Mouse (Mus musculus) limb, embryonic 11.5 days (tissue): ENCODE data around the gene Mif. TPM values are rescaled to one million over a fixed set of nuclear protein-coding genes. Genes with fewer than 3 reads are reported as not detected.
"Not testable (repeated sequence)": the region's sequence is repeated elsewhere in the genome, so short reads cannot be mapped to it uniquely, and the experiment has no call there.

Experiments
- ATAC-seq: fragments of 200-750 bp; cut with Nextera tagmentation; 2 replicates; pipeline ENCODE4 v1.8.0; 2017; ENCODE audit warnings: low read depth; ENCODE audit not compliant: insufficient number of reproducible peaks, low FRiP score, low TSS enrichment
- DNase-seq: peaks from one replicate; pipeline ENCODE4 v3.0.0-alpha.2; 2015; ENCODE audit warnings: low spot score
- H3K27ac ChIP-seq: fragments of 300-500 bp; sonication (generic); replicated peaks from 2 replicates; pipeline ENCODE4 v1.5.1; 2014; ENCODE audit warnings: low read depth, mild to moderate bottlenecking, low read length
- H3K27me3 ChIP-seq: fragments of 300-500 bp; sonication (generic); 2 replicates; pipeline ENCODE4 v1.6.1; 2014; ENCODE audit warnings: mild to moderate bottlenecking, low read length, mixed read lengths; ENCODE audit not compliant: control insufficient read depth, insufficient read depth
- H3K36me3 ChIP-seq: fragments of 300-500 bp; sonication (generic); 2 replicates; pipeline ENCODE4 v1.6.1; 2014; ENCODE audit warnings: mild to moderate bottlenecking, low read length, moderate library complexity, mixed read lengths; ENCODE audit not compliant: control insufficient read depth, insufficient read depth
- H3K4me1 ChIP-seq: fragments of 300-500 bp; sonication (generic); 2 replicates; pipeline ENCODE4 v1.6.1; 2014; ENCODE audit warnings: low read length, mixed read lengths; ENCODE audit not compliant: control insufficient read depth, insufficient read depth
- H3K4me2 ChIP-seq: fragments of 300-500 bp; sonication (generic); 2 replicates; pipeline ENCODE4 v1.6.1; 2014; ENCODE audit warnings: low read depth, mild to moderate bottlenecking, moderate library complexity; ENCODE audit not compliant: severe bottlenecking
- H3K4me3 ChIP-seq: fragments of 300-500 bp; sonication (generic); 2 replicates; pipeline ENCODE4 v1.5.1; 2014; ENCODE audit warnings: low read depth, low read length
- H3K9ac ChIP-seq: fragments of 300-500 bp; sonication (generic); 2 replicates; pipeline ENCODE4 v1.6.1; 2014; ENCODE audit warnings: mild to moderate bottlenecking, low read length
- H3K9me3 ChIP-seq: fragments of 300-500 bp; sonication (generic); 2 replicates; pipeline ENCODE4 v1.6.1; 2016; ENCODE audit warnings: low read length; ENCODE audit not compliant: control insufficient read depth
- WGBS: fragments of 180-500 bp; shearing (Covaris S2); extraction: QIAGEN DNeasy Blood & Tissue Kit; methylation state at CpG from one replicate; pipeline ENCODE4 v1.1.7; 2014; 5-methylcytosine and 5-hydroxymethylcytosine counted together
- polyA plus RNA-seq: library from polyadenylated mRNA; unstranded; fragments of >200 nt; fragmentation: Nextera tagmentation; extraction: Ambion mirVana; gene quantifications from 2 replicates; pipeline ENCODE4 v1.2.1, GENCODE M21; 2014

Gene Mif
- 2,626 and 2,699 TPM in 2 replicates for polyA plus RNA-seq

DNA sequence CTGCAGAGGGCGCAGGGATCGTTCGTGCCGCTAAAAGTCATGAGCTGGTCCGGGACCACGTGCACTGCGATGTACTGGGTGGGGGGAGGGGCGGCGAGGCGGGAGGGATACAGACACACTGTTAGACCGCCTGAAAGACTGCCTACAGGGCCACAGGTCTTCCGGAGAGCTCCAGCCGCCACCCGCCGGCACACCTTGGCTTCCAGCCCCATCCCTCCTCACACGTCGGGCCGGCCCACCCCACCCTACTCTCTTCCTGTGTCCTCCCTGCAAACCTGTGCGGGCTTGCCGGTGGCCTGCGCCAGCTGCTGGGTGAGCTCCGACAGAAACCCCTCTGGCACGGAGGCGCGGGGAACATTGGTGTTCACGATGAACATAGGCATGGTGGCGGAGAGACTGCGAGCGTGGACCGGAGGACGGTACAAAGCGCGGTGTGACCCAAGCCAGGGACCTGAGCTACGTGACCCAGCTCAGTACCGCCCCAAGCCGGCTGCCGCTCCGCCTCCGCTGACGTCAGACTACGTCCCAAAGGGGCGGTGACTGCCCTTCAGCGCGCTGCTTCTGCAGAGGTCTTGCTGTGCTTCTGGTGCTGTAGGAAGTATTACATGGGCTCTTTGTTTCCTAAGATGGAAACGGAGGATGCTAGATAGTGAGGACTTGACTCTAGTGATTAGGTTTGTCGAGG is at the start of gene Mif:
TSS of gene Mif (minus strand) at position 455 of the 685 bp plus-strand sequence.
- H3K4me1 ChIP-seq, H3K27me3 ChIP-seq, H3K9me3 ChIP-seq, H3K36me3 ChIP-seq: not testable (repeated sequence)
- Histone ChIP-seq H3K4me3 (peak within 1 kb of the TSS; percentile 70), H3K9ac (peak within 1 kb of the TSS; percentile 90), H3K27ac (peak within 1 kb of the TSS; percentile 83), H3K4me2 (peak within 1 kb of the TSS; percentile 51)
- WGBS: under 1% methylated on average over 45 of the region's 46 CpGs
- DNase-seq (peak; percentile 98), ATAC-seq (peak; percentile 95)

GRCm38 (mm10) chr10:75906882-75907281 is 46.8 kb upstream of the Mif start:
- Histone ChIP-seq H3K4me2 (no peak overlapping the region), H3K9me3 (no peaks in the 10 kb centered on the region), H3K4me1 (no peaks in the 10 kb centered on the region), H3K27me3 (no peaks in the 10 kb centered on the region), H3K36me3 (peaks cover 46% of the 10 kb centered on the region), H3K9ac (no peak overlapping the region), H3K4me3 (no peak overlapping the region), H3K27ac (no peak overlapping the region)
- DNase-seq (no peak), ATAC-seq (no peak)
- WGBS: 94% methylated on average over 4 of the region's 4 CpGs

DNA sequence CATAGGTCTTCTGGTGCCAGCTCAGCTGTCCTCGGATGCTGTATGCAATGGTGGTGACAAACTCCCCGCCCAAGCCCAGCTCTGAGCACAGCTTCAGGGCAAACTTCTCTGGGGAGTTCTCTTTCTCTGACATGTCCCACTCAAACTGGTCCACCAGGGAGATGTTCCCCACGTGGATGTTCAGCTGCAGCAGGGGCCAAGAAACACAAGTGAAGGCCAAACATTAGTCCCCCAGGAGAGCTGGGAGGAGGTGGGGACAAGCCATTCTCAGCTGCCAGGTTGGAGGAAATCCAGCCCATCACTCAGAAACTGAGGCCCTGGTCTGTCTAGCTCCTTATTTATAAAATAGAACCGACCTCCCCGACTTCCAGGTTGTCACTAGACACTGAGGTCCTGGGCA is 44.4 kb upstream of the Mif start:
- H3K9ac ChIP-seq: no peak overlapping the region
- H3K36me3 ChIP-seq: peaks cover 41% of the 10 kb centered on the region
- no peak overlapping the region for H3K4me3 ChIP-seq
- H3K4me2 ChIP-seq: no peak overlapping the region
- ATAC-seq: no peak
- no peak overlapping the region for H3K27ac ChIP-seq
- WGBS: 89% methylated on average over 5 of the region's 5 CpGs
- no peaks in the 10 kb centered on the region for H3K4me1 ChIP-seq
- no peak for DNase-seq
- H3K27me3 ChIP-seq: no peaks in the 10 kb centered on the region
- no peaks in the 10 kb centered on the region for H3K9me3 ChIP-seq

DNA sequence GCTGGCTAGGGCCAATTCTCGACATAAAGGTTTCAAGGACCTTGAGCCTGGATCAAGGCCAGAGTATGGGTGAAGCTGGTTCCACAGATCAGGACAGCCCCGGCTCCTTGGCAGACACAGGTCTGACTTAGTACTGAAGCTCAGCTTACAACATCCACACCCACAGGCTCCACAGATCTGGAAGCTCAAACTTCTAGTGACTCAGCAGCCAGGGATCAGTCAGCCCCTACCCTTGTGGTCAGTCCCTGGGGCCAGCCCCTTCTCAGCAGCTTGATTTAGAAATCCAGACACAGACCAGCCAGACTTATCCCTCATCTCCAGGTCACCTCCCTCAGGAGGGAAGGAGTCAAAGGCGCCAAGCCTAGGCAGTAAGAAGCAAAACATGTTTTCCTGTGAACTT is 38.8 kb upstream of the Mif start:
- WGBS: 82% methylated on average over 3 of the region's 3 CpGs
- no peak overlapping the region for H3K27ac ChIP-seq

DNA sequence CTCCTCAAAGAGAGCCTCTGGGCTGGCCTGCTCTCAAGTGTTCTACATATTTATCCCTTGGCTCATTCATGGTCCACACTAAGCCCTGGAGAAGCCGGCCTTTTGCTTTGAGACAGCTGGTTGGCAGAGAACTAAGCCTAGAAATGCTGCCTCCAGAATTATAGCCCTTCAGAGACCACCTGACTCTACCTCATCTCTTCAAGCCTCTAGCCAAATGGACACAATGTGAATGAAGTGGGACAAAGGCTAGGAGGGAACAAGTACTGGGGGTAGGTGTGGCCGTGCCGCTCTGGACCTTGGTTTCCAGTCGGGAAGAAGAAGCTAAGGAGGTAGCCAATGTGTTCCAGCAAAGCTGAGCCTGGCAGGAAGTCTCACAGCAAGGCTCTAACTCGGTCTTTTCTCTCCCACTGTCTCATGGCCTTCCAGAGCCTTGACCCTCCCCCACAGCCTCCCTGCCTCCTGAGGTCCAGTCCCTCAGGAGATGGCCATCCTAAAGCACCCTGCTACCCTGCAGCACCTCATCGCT is 38.1 kb upstream of the Mif start:
- Histone ChIP-seq H3K27ac (no peak overlapping the region), H3K36me3 (peaks cover 32% of the 10 kb centered on the region), H3K9me3 (no peaks in the 10 kb centered on the region), H3K4me1 (peaks cover 5% of the 10 kb centered on the region; the same call in 1 of the 2 replicates), H3K4me2 (no peak overlapping the region), H3K9ac (no peak overlapping the region), H3K27me3 (no peaks in the 10 kb centered on the region), H3K4me3 (no peak overlapping the region)
- WGBS: 78% methylated on average over 6 of the region's 6 CpGs
- no peak for DNase-seq
- no peak for ATAC-seq

More for the DNA sequence above, 38.8 kb upstream of the Mif start:
- Histone ChIP-seq H3K9me3 (no peaks in the 10 kb centered on the region), H3K4me3 (no peak overlapping the region), H3K36me3 (peaks cover 37% of the 10 kb centered on the region), H3K4me1 (no peaks in the 10 kb centered on the region), H3K9ac (no peak overlapping the region), H3K27me3 (no peaks in the 10 kb centered on the region), H3K4me2 (no peak overlapping the region)
- ATAC-seq: no peak
- DNase-seq: no peak

- peaks cover 27% of the 10 kb centered on the region for H3K36me3 ChIP-seq
- DNase-seq (peak; percentile 87), ATAC-seq (no peak)
- H3K9me3 ChIP-seq: no peaks in the 10 kb centered on the region
- no peak overlapping the region for H3K9ac ChIP-seq
- WGBS: 41% methylated on average over 6 of the region's 6 CpGs
- no peak overlapping the region for H3K4me2 ChIP-seq
- H3K27me3 ChIP-seq: no peaks in the 10 kb centered on the region
- no peak overlapping the region for H3K27ac ChIP-seq
- H3K4me1 ChIP-seq: peaks cover 5% of the 10 kb centered on the region; the same call in 1 of the 2 replicates
- no peak overlapping the region for H3K4me3 ChIP-seq
Measured at GRCm38 (mm10) chr10:75897373-75897772, 37.3 kb upstream of the Mif start.

GRCm38 (mm10) chr10:75896208-75896607 is 36.2 kb upstream of the Mif start:
- Histone ChIP-seq H3K27ac (no peak overlapping the region), H3K27me3 (no peaks in the 10 kb centered on the region), H3K9me3 (no peaks in the 10 kb centered on the region), H3K4me3 (no peak overlapping the region), H3K4me2 (no peak overlapping the region), H3K9ac (no peak overlapping the region), H3K4me1 (peaks cover 5% of the 10 kb centered on the region; the same call in 1 of the 2 replicates), H3K36me3 (peaks cover 21% of the 10 kb centered on the region)
- no peak for ATAC-seq
- no peak for DNase-seq
- WGBS: 95% methylated on average over 1 of the region's 1 CpGs

GRCm38 (mm10) chr10:75895730-75896129 is 35.7 kb upstream of the Mif start:
- no peaks in the 10 kb centered on the region for H3K9me3 ChIP-seq
- peaks cover 21% of the 10 kb centered on the region for H3K36me3 ChIP-seq
- no peak overlapping the region for H3K4me3 ChIP-seq
- no peak overlapping the region for H3K4me2 ChIP-seq
- H3K9ac ChIP-seq: no peak overlapping the region
- no peak for ATAC-seq
- no peak for DNase-seq
- peaks cover 5% of the 10 kb centered on the region; the same call in 1 of the 2 replicates for H3K4me1 ChIP-seq
- 90% methylated on average over 5 of the region's 5 CpGs for WGBS
- no peak overlapping the region for H3K27ac ChIP-seq
- no peaks in the 10 kb centered on the region for H3K27me3 ChIP-seq
